Mouse (Mus musculus) forebrain, embryonic 16.5 days (tissue): ENCODE results near the gene Gdpd2. TPM values are rescaled to one million over a fixed set of nuclear protein-coding genes. Genes with fewer than 3 reads are reported as not detected.

Experiments
- ATAC-seq: fragments of 200-750 bp; cut with Nextera tagmentation; 2 replicates; pipeline ENCODE4 v1.8.0; 2017; ENCODE audit warnings: mild to moderate bottlenecking, moderate library complexity
- H3K27ac ChIP-seq: fragments of 300-500 bp; sonication (generic); 2 replicates; pipeline ENCODE4 v1.5.1; 2014; ENCODE audit warnings: low read length, control low read depth
- H3K27me3 ChIP-seq: fragments of 300-500 bp; sonication (generic); replicated peaks from 2 replicates; pipeline ENCODE4 v1.6.1; 2014; ENCODE audit warnings: low read length; ENCODE audit not compliant: control insufficient read depth, insufficient read depth
- H3K36me3 ChIP-seq: fragments of 300-500 bp; sonication (generic); 2 replicates; pipeline ENCODE4 v1.6.1; 2014; ENCODE audit not compliant: control insufficient read depth, insufficient read depth
- H3K4me1 ChIP-seq: fragments of 300-500 bp; sonication (generic); replicated peaks from 2 replicates; pipeline ENCODE4 v1.6.1; 2014; ENCODE audit warnings: low read length; ENCODE audit not compliant: control insufficient read depth, insufficient read depth
- H3K4me2 ChIP-seq: fragments of 300-500 bp; sonication (generic); 2 replicates; pipeline ENCODE4 v1.6.1; 2014; ENCODE audit warnings: mild to moderate bottlenecking, low read length, control low read depth
- H3K4me3 ChIP-seq: fragments of 300-500 bp; sonication (generic); replicated peaks from 2 replicates; pipeline ENCODE4 v1.5.1; 2014; ENCODE audit warnings: mild to moderate bottlenecking, low read length, control low read depth
- H3K9ac ChIP-seq: fragments of 300-500 bp; sonication (generic); replicated peaks from 2 replicates; pipeline ENCODE4 v1.6.1; 2014; ENCODE audit warnings: low read depth, low read length, control low read depth
- H3K9me3 ChIP-seq: fragments of 300-500 bp; sonication (generic); 2 replicates; pipeline ENCODE4 v1.6.1; 2016; ENCODE audit warnings: low read length; ENCODE audit not compliant: control insufficient read depth
- WGBS: fragments of 180-500 bp; shearing (Covaris S2); extraction: QIAGEN DNeasy Blood & Tissue Kit; methylation state at CpG from one replicate; pipeline ENCODE4 v1.1.7; 2014; 5-methylcytosine and 5-hydroxymethylcytosine counted together
- polyA plus RNA-seq: library from polyadenylated mRNA; unstranded; fragments of >200 nt; fragmentation: Nextera tagmentation; extraction: Ambion mirVana; gene quantifications from 2 replicates; pipeline ENCODE4 v1.2.1, GENCODE M21; 2015

Gdpd2 gene
- polyA plus RNA-seq, 1 experiment from 2014 or later: 15.1 TPM

- H3K4me1 ChIP-seq: peaks cover 8% of the 10 kb centered on the region
- H3K4me2 ChIP-seq: no peak overlapping the region
- 84% methylated on average over 7 of the region's 7 CpGs for WGBS
- H3K27ac ChIP-seq: no peak overlapping the region
- no peak overlapping the region for H3K4me3 ChIP-seq
- H3K9me3 ChIP-seq: no peaks in the 10 kb centered on the region
- no peaks in the 10 kb centered on the region for H3K27me3 ChIP-seq
- no peaks in the 10 kb centered on the region for H3K36me3 ChIP-seq
- no peak overlapping the region for H3K9ac ChIP-seq
- no peak for ATAC-seq
Observed at GRCm38 (mm10) chrX:100734359-100734758, 4.7 kb downstream of the Gdpd2 start.

GRCm38 (mm10) chrX:100738918-100739317 is 9.2 kb downstream of the Gdpd2 start:
- Histone ChIP-seq H3K4me3 (peak overlapping the region; percentile 38), H3K4me2 (peak overlapping the region; percentile 52), H3K4me1 (no peaks in the 10 kb centered on the region), H3K36me3 (no peaks in the 10 kb centered on the region), H3K9ac (peak overlapping the region; percentile 50), H3K27me3 (no peaks in the 10 kb centered on the region), H3K27ac (no peak overlapping the region), H3K9me3 (no peaks in the 10 kb centered on the region)
- peak; percentile 81 for ATAC-seq
- WGBS: 20% methylated on average over 14 of the region's 14 CpGs

GRCm38 (mm10) chrX:100739443-100739842 is 9.8 kb downstream of the Gdpd2 start:
- peak; percentile 64; the same call in 1 of the 2 replicates for ATAC-seq
- no peaks in the 10 kb centered on the region for H3K9me3 ChIP-seq
- WGBS: 26% methylated on average over 10 of the region's 10 CpGs
- peak overlapping the region; percentile 52 for H3K4me2 ChIP-seq
- H3K4me3 ChIP-seq: peak overlapping the region; percentile 38
- H3K27me3 ChIP-seq: no peaks in the 10 kb centered on the region
- H3K9ac ChIP-seq: peak overlapping the region; percentile 50
- no peak overlapping the region for H3K27ac ChIP-seq
- H3K4me1 ChIP-seq: no peaks in the 10 kb centered on the region
- no peaks in the 10 kb centered on the region for H3K36me3 ChIP-seq

GRCm38 (mm10) chrX:100740785-100741184 is 11.1 kb downstream of the Gdpd2 start:
- H3K4me3 ChIP-seq: no peak overlapping the region
- no peak overlapping the region for H3K27ac ChIP-seq
- no peaks in the 10 kb centered on the region for H3K9me3 ChIP-seq
- no peak overlapping the region for H3K9ac ChIP-seq
- no peaks in the 10 kb centered on the region for H3K4me1 ChIP-seq
- H3K27me3 ChIP-seq: no peaks in the 10 kb centered on the region
- ATAC-seq: no peak
- H3K4me2 ChIP-seq: no peak overlapping the region
- H3K36me3 ChIP-seq: no peaks in the 10 kb centered on the region
- 43% methylated on average over 6 of the region's 6 CpGs for WGBS

GRCm38 (mm10) chrX:100741940-100742339 is 12.3 kb downstream of the Gdpd2 start:
- H3K4me3 ChIP-seq: no peak overlapping the region
- WGBS: 11% methylated on average over 10 of the region's 10 CpGs
- no peaks in the 10 kb centered on the region for H3K9me3 ChIP-seq
- H3K36me3 ChIP-seq: no peaks in the 10 kb centered on the region
- H3K4me1 ChIP-seq: no peaks in the 10 kb centered on the region
- ATAC-seq: peak; percentile 89
- no peak overlapping the region for H3K27ac ChIP-seq
- H3K9ac ChIP-seq: no peak overlapping the region
- no peaks in the 10 kb centered on the region for H3K27me3 ChIP-seq
- no peak overlapping the region for H3K4me2 ChIP-seq

- H3K9me3 ChIP-seq: no peaks in the 10 kb centered on the region
- no peak overlapping the region for H3K9ac ChIP-seq
- H3K4me2 ChIP-seq: no peak overlapping the region
- 0 out of 2 replicates have a peak, but pooled peaks cover 5% of the 10 kb centered on the region for H3K4me1 ChIP-seq
- no peaks in the 10 kb centered on the region for H3K36me3 ChIP-seq
- 77% methylated on average over 6 of the region's 6 CpGs for WGBS
- no peak overlapping the region for H3K27ac ChIP-seq
- no peak for ATAC-seq
- H3K27me3 ChIP-seq: no peaks in the 10 kb centered on the region
- no peak overlapping the region for H3K4me3 ChIP-seq
Observed at GRCm38 (mm10) chrX:100765855-100766254, 36.2 kb downstream of the Gdpd2 start.

GRCm38 (mm10) chrX:100767181-100767884 is 37.7 kb downstream of the Gdpd2 start, which contains the start of gene Dlg3:
Dlg3 (plus strand) TSS chrX:100767722.
- 12% methylated on average over 23 of the region's 26 CpGs for WGBS
- Histone ChIP-seq H3K9ac (peak within 1 kb of the TSS; percentile 77), H3K4me1 (0 out of 2 replicates have a peak, but pooled peaks cover 5% of the 10 kb centered on the region), H3K36me3 (no peaks in the 10 kb centered on the region), H3K4me2 (peak within 1 kb of the TSS; percentile 58), H3K9me3 (no peaks in the 10 kb centered on the region), H3K4me3 (peak within 1 kb of the TSS; percentile 71), H3K27ac (peak within 1 kb of the TSS; percentile 78), H3K27me3 (no peaks in the 10 kb centered on the region)
- peak; percentile 92 for ATAC-seq

GRCm38 (mm10) chrX:100767885-100768626 is 38.4 kb downstream of the Gdpd2 start:
- no peaks in the 10 kb centered on the region for H3K27me3 ChIP-seq
- H3K9me3 ChIP-seq: no peaks in the 10 kb centered on the region
- 0 out of 2 replicates have a peak, but pooled peaks cover 5% of the 10 kb centered on the region for H3K4me1 ChIP-seq
- H3K36me3 ChIP-seq: no peaks in the 10 kb centered on the region
- H3K9ac ChIP-seq: peak overlapping the region; percentile 77
- H3K4me2 ChIP-seq: peak overlapping the region; percentile 58
- H3K4me3 ChIP-seq: peak overlapping the region; percentile 71
- ATAC-seq: peak; percentile 45
- H3K27ac ChIP-seq: peak overlapping the region; percentile 78
- whole genome bisulfite sequencing: 29% methylated on average over 31 of the region's 36 CpGs

GRCm38 (mm10) chrX:100769281-100769680 is 39.6 kb downstream of the Gdpd2 start:
- H3K4me2 ChIP-seq: peak overlapping the region; percentile 58
- 0 out of 2 replicates have a peak, but pooled peaks cover 5% of the 10 kb centered on the region for H3K4me1 ChIP-seq
- ATAC-seq: no peak
- H3K9ac ChIP-seq: peak overlapping the region; percentile 77
- peak overlapping the region; percentile 71 for H3K4me3 ChIP-seq
- H3K9me3 ChIP-seq: no peaks in the 10 kb centered on the region
- peak overlapping the region; percentile 53 for H3K27ac ChIP-seq
- 58% methylated on average over 5 of the region's 5 CpGs for WGBS
- H3K36me3 ChIP-seq: no peaks in the 10 kb centered on the region
- no peaks in the 10 kb centered on the region for H3K27me3 ChIP-seq
